Mouse (Mus musculus): Measurements from ENCODE around the gene Tpbgl.

DNA sequence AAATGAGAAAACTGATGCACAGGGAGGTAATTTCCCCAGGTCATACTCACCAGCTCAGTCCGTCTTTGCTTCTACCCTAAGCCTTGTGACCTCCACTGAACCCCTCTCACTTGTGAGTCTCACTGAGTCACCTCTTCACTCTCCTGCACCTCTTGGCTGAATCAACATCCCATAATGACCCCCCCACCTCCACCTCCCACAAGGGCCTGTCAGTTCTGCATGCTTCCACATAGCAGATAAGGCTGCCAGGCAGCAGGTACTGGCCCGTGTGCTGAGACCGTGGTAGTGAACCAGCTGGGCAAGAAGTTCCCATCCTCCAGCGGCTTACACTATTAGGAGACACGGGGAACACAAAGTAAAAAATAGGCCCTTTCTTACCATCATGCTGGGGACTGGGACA lies 36.3 kb downstream of the Tpbgl start:
- TF ChIP-seq EP300 (IDR thresholded peaks at IDR 0.05; ENCODE audit: insufficient read depth, low read depth, low read length): no peak
- TF ChIP-seq CTCF (IDR thresholded peaks at IDR 0.05): no peak
- TF ChIP-seq POLR2A (IDR thresholded peaks at IDR 0.05; ENCODE audit: insufficient read depth, low read depth, low read length): no peak
